Mouse (Mus musculus) gastrocnemius, postnatal 25 days (tissue): Measurements from ENCODE around the gene R3hcc1l. TPM values are rescaled to one million over a fixed set of nuclear protein-coding genes. Genes with fewer than 3 reads are reported as not detected.

ENCODE experiments used
- DNase-seq: peaks from one replicate; pipeline ENCODE4 v3.0.0; 2022
- total RNA-seq, 2 experiments: library from RNA; stranded (reverse); gene quantifications; 1 replicate in 1 of 2; 2 replicates in 1 of 2; pipeline ENCODE4 v1.2.3; 2021

R3hcc1l gene
- total RNA-seq, 2 experiments from 2014 or later = 8.5 to 9.6 TPM

- no peak for DNase-seq
Measured at GRCm38 (mm10) chr19:42600591-42600990, 82.0 kb downstream of the R3hcc1l start.

GRCm38 (mm10) chr19:42601445-42601844, 82.9 kb downstream of the R3hcc1l start:
- no peak for DNase-seq

- no peak for DNase-seq
Measured at GRCm38 (mm10) chr19:42602041-42602440, 83.5 kb downstream of the R3hcc1l start.

GRCm38 (mm10) chr19:42602576-42602975, 84.0 kb downstream of the R3hcc1l start:
- no peak for DNase-seq

- no peak for DNase-seq
Measured at GRCm38 (mm10) chr19:42608082-42608481, 89.5 kb downstream of the R3hcc1l start.

GRCm38 (mm10) chr19:42609716-42610115, 91.2 kb downstream of the R3hcc1l start:
- DNase-seq = no peak

- DNase-seq = no peak
Measured at GRCm38 (mm10) chr19:42611746-42612145, 93.2 kb downstream of the R3hcc1l start.

GRCm38 (mm10) chr19:42612654-42613053, 94.1 kb downstream of the R3hcc1l start, which contains the start of gene Loxl4:
TSS of gene Loxl4 (minus strand) at chr19:42612813.
- peak; percentile 85 for DNase-seq

GRCm38 (mm10) chr19:42613116-42613515, 94.6 kb downstream of the R3hcc1l start:
- DNase-seq = peak; percentile 36

GRCm38 (mm10) chr19:42613647-42614225, 95.2 kb downstream of the R3hcc1l start:
- no peak for DNase-seq

GRCm38 (mm10) chr19:42628068-42628467, 109.5 kb downstream of the R3hcc1l start:
- no peak for DNase-seq

- peak; percentile 35 for DNase-seq
Measured at GRCm38 (mm10) chr19:42631541-42631961, 113.0 kb downstream of the R3hcc1l start.

GRCm38 (mm10) chr19:42632301-42632700, 113.7 kb downstream of the R3hcc1l start:
- peak; percentile 19 for DNase-seq

- DNase-seq = no peak
Measured at GRCm38 (mm10) chr19:42633650-42634049, 115.1 kb downstream of the R3hcc1l start.

- DNase-seq = no peak
Measured at GRCm38 (mm10) chr19:42636631-42637030, 118.1 kb downstream of the R3hcc1l start.

GRCm38 (mm10) chr19:42638604-42639481, 120.3 kb downstream of the R3hcc1l start:
- DNase-seq = peak; percentile 67

GRCm38 (mm10) chr19:42639544-42639943, 121.0 kb downstream of the R3hcc1l start:
- DNase-seq = no peak

- DNase-seq = no peak
Measured at GRCm38 (mm10) chr19:42640211-42640610, 121.7 kb downstream of the R3hcc1l start.

Other genes starting within 250 kb of the R3hcc1l start
- under 1 TPM in 1 of 2 experiments, not detected in 1; 0.29 TPM for gene Crtac1, start 87.0 kb upstream of the R3hcc1l start, total RNA-seq
- 1 to 10 TPM; 2.4 to 2.5 TPM for gene Loxl4, start 94.1 kb downstream of the R3hcc1l start, total RNA-seq
- gene Pyroxd2, start 234.0 kb downstream of the R3hcc1l start, total RNA-seq = 1 to 10 TPM in 1 of 2 experiments, under 1 TPM in 1; 0.82 to 2.1 TPM